Mouse (Mus musculus): Measurements from ENCODE around the gene Gm11639. TPM values are rescaled to one million over a fixed set of nuclear protein-coding genes. Genes with fewer than 3 reads are reported as not detected.

Gm11639 gene
- total and polyA plus RNA-seq, 3 experiments, result not detected

GRCm38 (mm10) chr11:104967862-104968261, 282.4 kb downstream of the Gm11639 start:
- no peaks in the 10 kb centered on the region for H3K4me1 ChIP-seq (ENCODE audit: control insufficient read depth in 1 of 2, insufficient read depth in 2 of 2, low read length in 2 of 2)
- no peaks in the 10 kb centered on the region for H3K9me3 ChIP-seq (replicated peaks; ENCODE audit: insufficient read depth, low read length)
- no peaks in the 10 kb centered on the region for H3K36me3 ChIP-seq (ENCODE audit: control insufficient read depth in 1 of 2, insufficient read depth in 2 of 2, low read length in 2 of 2)
- no peak overlapping the region for H3K4me3 ChIP-seq (ENCODE audit: control insufficient read depth in 1 of 2, insufficient read depth in 1 of 2, low read depth in 2 of 2, low read length in 2 of 2)
- DNase-seq (ENCODE audit: low read depth, low spot score), result peak; percentile 36
- no peaks in the 10 kb centered on the region for H3K79me2 ChIP-seq (ENCODE audit: control insufficient read depth, insufficient read depth, low read length, poor library complexity)
- H3K9ac ChIP-seq (ENCODE audit: control insufficient read depth, low read depth, low read length, poor library complexity, severe bottlenecking), result no peak overlapping the region
- H3K27me3 ChIP-seq (ENCODE audit: control insufficient read depth in 1 of 2, insufficient read depth in 2 of 2, low read length in 2 of 2), result peaks cover 2 to 5% of the 10 kb centered on the region in 2 experiments
- no peak overlapping the region for H3K27ac ChIP-seq (ENCODE audit: control insufficient read depth, low read depth, low read length)
- TF ChIP-seq CHD2 (IDR thresholded peaks at IDR 0.05; ENCODE audit: low read length), result no peak
- TF ChIP-seq BHLHE40 (IDR thresholded peaks at IDR 0.05; ENCODE audit: borderline replicate concordance, low read depth, low read length), result no peak
- no peak for TF ChIP-seq TAL1 (IDR thresholded peaks at IDR 0.05; ENCODE audit: low read length)
- TF ChIP-seq MYB (IDR thresholded peaks at IDR 0.05; ENCODE audit: low read depth, low read length), result no peak
- no peak for TF ChIP-seq ELF1 (IDR thresholded peaks at IDR 0.05; ENCODE audit: low read depth, low read length)
- no peak for TF ChIP-seq MYC (IDR thresholded peaks at IDR 0.05; ENCODE audit: low read depth, low read length)
- TF ChIP-seq CTCF (IDR thresholded peaks at IDR 0.05 in 2 of 3, conservative IDR thresholded peaks at IDR 0.05 in 1 of 3; ENCODE audit: control insufficient read depth in 1 of 3, insufficient read depth in 1 of 3, low read depth in 2 of 3, low read length in 3 of 3, poor library complexity in 1 of 3, severe bottlenecking in 1 of 3), result no peak
- no peak for TF ChIP-seq USF1 (IDR thresholded peaks at IDR 0.05; ENCODE audit: low read depth, low read length)

GRCm38 (mm10) chr11:104968388-104968787, 282.9 kb downstream of the Gm11639 start:
- Histone ChIP-seq H3K9ac (ENCODE audit: control insufficient read depth, low read depth, low read length, poor library complexity, severe bottlenecking) (no peak overlapping the region), H3K4me3 (ENCODE audit: control insufficient read depth in 1 of 2, insufficient read depth in 1 of 2, low read depth in 2 of 2, low read length in 2 of 2) (no peak overlapping the region), H3K79me2 (ENCODE audit: control insufficient read depth, insufficient read depth, low read length, poor library complexity) (no peaks in the 10 kb centered on the region), H3K27me3 (ENCODE audit: control insufficient read depth in 1 of 2, insufficient read depth in 2 of 2, low read length in 2 of 2) (peaks cover 4 to 6% of the 10 kb centered on the region in 2 experiments; a peak in 3 of 4 replicates), H3K27ac (ENCODE audit: control insufficient read depth, low read depth, low read length) (no peak overlapping the region), H3K9me3 (replicated peaks; ENCODE audit: insufficient read depth, low read length) (no peaks in the 10 kb centered on the region), H3K36me3 (ENCODE audit: control insufficient read depth in 1 of 2, insufficient read depth in 2 of 2, low read length in 2 of 2) (no peaks in the 10 kb centered on the region), H3K4me1 (ENCODE audit: control insufficient read depth in 1 of 2, insufficient read depth in 2 of 2, low read length in 2 of 2) (no peaks in the 10 kb centered on the region)
- TF ChIP-seq GATA1 (IDR thresholded peaks at IDR 0.05; ENCODE audit: low read depth, low read length), result peak; percentile 81; the same call in 1 of the 2 replicates
- TF ChIP-seq ELF1 (IDR thresholded peaks at IDR 0.05; ENCODE audit: low read depth, low read length), result no peak
- no peak for DNase-seq (ENCODE audit: low read depth, low spot score)

GRCm38 (mm10) chr11:104971322-104971721, 285.8 kb downstream of the Gm11639 start:
- H3K4me3 ChIP-seq (ENCODE audit: control insufficient read depth in 1 of 2, insufficient read depth in 1 of 2, low read depth in 2 of 2, low read length in 2 of 2), result no peak overlapping the region
- TF ChIP-seq ZNF384 (IDR thresholded peaks at IDR 0.05; ENCODE audit: low read depth, low read length) (no peak), SIN3A (IDR thresholded peaks at IDR 0.05; ENCODE audit: low read length) (no peak), MYC (IDR thresholded peaks at IDR 0.05; ENCODE audit: low read depth, low read length) (no peak), ZC3H11A (IDR thresholded peaks at IDR 0.05; ENCODE audit: low read depth, low read length) (no peak), USF2 (IDR thresholded peaks at IDR 0.05; ENCODE audit: borderline replicate concordance in 1 of 2, insufficient read depth in 1 of 2, low read depth in 1 of 2, low read length in 2 of 2) (no peak), MAZ (IDR thresholded peaks at IDR 0.05; ENCODE audit: low read depth, low read length) (no peak), ZKSCAN1 (IDR thresholded peaks at IDR 0.05; ENCODE audit: low read depth, low read length) (no peak), MXI1 (IDR thresholded peaks at IDR 0.05; ENCODE audit: low read depth, low read length) (no peak), USF1 (IDR thresholded peaks at IDR 0.05; ENCODE audit: low read depth, low read length) (no peak), POLR2AphosphoS2 (IDR thresholded peaks at IDR 0.05; ENCODE audit: low read length) (no peak), RAD21 (IDR thresholded peaks at IDR 0.05; ENCODE audit: low read depth, low read length) (no peak), BHLHE40 (IDR thresholded peaks at IDR 0.05; ENCODE audit: borderline replicate concordance, low read depth, low read length) (no peak), UBTF (IDR thresholded peaks at IDR 0.05; ENCODE audit: borderline replicate concordance, insufficient read depth, low read depth, low read length) (no peak), GATA1 (IDR thresholded peaks at IDR 0.05; ENCODE audit: low read depth, low read length) (no peak), SMC3 (IDR thresholded peaks at IDR 0.05; ENCODE audit: low read depth, low read length) (no peak), NELFE (IDR thresholded peaks at IDR 0.05; ENCODE audit: low read depth, low read length) (no peak), JUND (IDR thresholded peaks at IDR 0.05; ENCODE audit: low read depth, low read length) (no peak), EP300 (IDR thresholded peaks at IDR 0.05; ENCODE audit: low read depth in 1 of 2, low read length in 2 of 2) (no peak), ZMIZ1 (IDR thresholded peaks at IDR 0.05; ENCODE audit: low read depth, low read length) (no peak)
- no peak for DNase-seq (ENCODE audit: low read depth, low spot score)

More at GRCm38 (mm10) chr11:104971322-104971721, 285.8 kb downstream of the Gm11639 start:
- Histone ChIP-seq H3K79me2 (ENCODE audit: control insufficient read depth, insufficient read depth, low read length, poor library complexity) (no peaks in the 10 kb centered on the region), H3K36me3 (ENCODE audit: control insufficient read depth in 1 of 2, insufficient read depth in 2 of 2, low read length in 2 of 2) (no peaks in the 10 kb centered on the region), H3K9me3 (replicated peaks; ENCODE audit: insufficient read depth, low read length) (no peaks in the 10 kb centered on the region), H3K27ac (ENCODE audit: control insufficient read depth, low read depth, low read length) (no peak overlapping the region), H3K27me3 (ENCODE audit: control insufficient read depth in 1 of 2, insufficient read depth in 2 of 2, low read length in 2 of 2) (peaks cover 4 to 6% of the 10 kb centered on the region in 2 experiments), H3K4me1 (ENCODE audit: control insufficient read depth in 1 of 2, insufficient read depth in 2 of 2, low read length in 2 of 2) (no peaks in the 10 kb centered on the region), H3K9ac (ENCODE audit: control insufficient read depth, low read depth, low read length, poor library complexity, severe bottlenecking) (no peak overlapping the region)

Data from MEL (cell line).